Mouse (Mus musculus) inflammation-experienced regulatory T-cells, adult 6 months (primary cell): ENCODE measurements around the gene Nav2. TPM values are rescaled to one million over a fixed set of nuclear protein-coding genes. Genes with fewer than 3 reads are reported as not detected.

Experiments
- ATAC-seq: one replicate; pipeline ENCODE4 v1.8.0; 2017
- polyA plus RNA-seq, 3 experiments: library from polyadenylated mRNA; unstranded; fragments of 100-300 nt; shearing (Covaris generic); gene quantifications; one replicate each; pipeline ENCODE4 v1.2.1; 2017

Gene Nav2
- polyA plus RNA-seq, 3 experiments from 2014 or later: 27.1 to 51.3 (median 35.8) TPM

DNA sequence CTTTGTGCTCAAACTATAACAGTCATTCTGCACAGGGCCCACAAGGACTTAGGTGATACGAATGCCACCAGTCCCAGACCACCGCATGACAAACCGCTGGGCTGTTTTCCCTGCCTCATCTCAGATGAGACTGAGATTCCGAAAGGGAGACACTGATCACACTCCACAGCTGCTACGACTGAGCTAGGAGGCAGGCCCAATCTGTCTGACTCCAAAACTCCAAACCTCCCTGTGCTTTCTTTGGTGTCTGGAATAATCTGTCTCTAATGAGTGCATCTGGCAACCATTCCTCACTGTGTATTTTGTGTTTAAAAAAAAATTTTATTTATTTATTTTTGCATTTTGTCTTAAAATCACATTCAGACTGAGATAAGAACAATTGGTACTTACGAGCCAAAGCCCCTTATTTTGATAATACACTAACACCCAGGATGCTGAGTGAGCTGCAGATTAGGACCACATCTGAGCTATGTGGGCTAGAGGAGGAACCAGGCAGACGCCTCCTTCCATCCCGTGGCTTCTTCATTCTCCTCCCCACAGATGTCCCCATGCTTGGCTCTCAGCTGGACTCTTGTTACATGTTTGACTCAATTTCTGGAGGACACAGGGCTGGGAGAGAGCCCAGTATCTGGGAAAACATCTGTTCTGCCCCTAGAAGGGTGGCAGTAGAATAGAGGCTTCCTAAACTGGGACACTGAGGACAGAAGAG, 149.9 kb downstream of the Nav2 start:
- ATAC-seq: no peak

DNA sequence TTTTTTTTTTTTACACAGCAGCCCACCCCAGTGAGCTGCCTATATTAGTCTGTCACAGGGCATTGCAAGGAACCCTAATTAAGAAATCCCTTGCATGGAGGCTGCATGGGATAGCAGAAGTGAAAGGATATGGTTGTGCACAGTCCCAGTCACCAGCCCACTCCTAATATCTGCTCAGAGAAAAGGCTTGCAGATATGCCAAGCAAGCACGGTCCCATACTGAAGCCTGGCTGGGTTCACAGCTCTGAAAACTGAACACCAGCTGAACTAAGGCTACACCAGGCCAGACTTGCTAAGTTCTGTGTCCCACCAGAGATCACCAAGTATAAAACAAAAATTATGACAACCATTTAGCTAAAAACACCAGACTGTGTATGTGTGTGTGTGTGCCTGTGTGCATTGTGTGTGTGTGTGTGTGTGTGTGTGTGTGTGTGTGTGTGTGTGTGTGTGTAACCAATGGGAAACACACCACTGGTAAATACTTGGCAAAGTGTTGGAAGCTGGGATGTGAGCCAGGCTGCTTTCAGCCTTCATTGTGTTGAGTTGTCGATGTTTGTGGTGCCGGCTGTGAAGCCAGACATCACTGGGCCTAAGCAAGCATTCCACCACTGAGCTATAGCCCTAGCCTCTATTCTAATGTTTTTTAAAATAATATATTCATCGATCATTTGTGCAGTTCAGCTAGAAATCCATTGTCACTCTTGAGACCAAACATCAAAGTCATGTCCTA, 156.4 kb downstream of the Nav2 start:
- no peak for ATAC-seq

DNA sequence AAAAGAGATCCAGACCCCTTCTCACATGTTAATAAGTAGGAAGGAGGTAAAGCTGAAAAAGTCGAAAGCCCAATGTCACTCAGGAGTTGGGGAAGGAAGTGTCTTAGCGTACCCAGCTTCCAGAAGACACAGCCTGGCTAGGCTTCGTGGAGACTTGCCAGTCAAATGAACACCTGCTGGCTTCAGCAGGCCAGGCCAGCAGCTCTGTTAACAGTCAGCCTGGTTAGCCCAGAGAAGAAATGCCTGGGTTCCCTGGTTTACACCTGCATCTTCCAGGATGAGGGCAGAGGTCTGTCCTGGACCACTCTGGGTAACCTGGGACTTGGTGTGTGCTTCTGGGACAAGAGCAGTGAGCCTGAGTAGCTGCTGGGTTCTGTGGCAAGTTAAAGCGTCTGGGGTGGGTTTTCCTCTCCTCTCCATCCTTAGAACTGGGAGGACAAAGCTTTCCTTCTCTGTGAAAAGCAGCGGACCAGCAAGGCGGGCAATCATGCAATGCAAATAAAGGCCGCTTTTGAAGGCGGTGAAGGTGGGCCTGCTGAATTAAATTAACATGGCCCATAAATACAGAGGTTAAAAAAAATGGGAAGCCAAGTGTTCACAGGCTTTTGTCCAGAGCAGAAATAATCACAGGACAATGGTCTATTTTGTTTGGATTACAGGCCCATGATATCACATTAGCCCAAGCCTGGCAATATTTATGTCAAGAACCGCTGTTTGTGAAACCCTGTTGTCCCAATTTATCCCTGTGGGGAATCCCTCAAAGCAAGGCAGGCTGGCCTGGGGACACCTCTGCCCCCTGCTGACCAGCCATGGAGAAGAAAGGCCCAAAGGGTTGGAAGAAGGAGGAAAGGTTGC, 157.3 kb downstream of the Nav2 start:
- no peak for ATAC-seq

DNA sequence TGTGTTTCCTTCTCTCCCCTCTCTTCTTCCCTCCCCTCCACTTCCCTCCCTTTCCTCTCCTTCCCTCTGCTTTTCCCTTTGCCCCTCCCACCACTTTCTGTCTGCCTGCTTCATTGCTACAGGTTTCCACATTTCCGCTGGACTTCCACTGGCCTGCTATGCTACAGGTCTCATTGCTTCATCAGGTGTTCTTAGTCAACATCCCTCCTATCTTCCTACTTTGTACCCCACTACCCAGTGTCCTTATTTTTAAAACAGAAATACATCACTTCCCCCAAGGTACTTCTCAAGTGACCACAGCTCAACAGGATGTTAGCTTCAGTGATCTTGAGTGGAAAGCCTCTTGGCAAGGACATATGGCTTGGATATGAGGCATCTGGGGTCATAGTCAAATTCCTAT, 158.3 kb downstream of the Nav2 start:
- ATAC-seq: no peak

DNA sequence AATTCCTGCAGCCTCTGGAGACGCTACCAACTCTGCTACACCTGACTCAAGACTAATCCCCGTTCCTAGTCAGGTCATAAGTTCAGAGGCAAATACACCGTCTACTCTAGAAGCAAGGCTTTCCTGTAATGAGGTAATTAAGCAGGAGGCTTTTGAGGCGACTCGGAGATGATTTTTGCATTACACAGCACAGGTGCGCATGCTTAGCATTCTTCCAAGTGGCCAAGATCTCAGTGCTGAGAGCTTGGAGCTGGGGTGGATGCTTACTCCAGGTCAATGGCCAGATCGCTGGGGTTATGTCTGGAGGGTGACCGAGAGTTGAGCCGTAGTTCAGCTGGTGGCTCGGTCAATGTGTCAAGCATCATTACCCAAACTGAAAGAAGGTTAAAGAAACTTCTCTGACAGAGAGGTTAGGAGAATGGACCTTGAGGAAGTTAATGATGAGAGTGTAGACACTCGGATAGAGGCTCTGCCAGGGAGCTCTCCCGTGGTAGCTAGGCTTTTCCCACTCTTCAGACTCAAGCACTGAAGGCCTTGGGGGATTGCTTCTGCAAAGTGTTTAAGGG, 161.0 kb downstream of the Nav2 start:
- no peak for ATAC-seq

DNA sequence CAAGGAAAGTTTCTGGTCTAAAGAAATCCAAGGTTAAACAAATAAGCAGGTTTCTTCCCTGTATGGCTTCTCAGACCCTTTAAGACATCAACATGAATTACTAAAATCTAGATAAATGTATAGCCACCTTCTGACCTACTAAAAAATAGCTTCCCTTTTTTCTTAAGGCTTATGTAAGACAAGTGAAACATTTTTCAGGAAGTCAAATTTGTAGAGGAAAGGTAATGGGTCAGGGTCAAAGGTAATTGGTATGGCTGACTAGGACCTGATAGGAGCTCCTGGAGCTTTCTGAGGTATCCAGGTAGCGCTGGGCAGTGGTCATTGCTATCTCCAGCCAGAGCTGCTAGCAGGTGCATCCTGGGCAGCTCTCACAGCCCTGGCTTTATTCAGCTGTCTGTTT, 162.1 kb downstream of the Nav2 start:
- no peak for ATAC-seq

DNA sequence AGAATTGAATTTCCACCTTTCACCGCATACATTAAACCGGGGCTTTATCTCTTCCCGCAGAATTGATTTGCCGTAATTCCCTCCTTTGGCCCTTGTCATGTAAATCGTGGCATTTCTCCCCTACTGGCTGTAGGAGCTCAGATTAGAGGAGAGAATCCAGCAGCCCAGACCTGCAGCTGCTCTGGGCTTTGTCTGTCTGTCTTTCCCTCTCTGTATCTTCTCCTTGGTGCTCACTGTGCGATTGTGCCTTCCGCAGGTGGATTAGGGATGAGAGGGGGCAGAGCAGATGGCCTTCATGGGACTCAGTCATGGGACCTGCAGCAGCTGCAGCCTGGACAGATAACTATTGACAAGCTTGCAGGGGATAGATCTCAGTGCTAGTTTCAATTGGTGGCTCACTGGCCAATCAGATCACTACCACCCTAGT, 162.6 kb downstream of the Nav2 start:
- no peak for ATAC-seq

DNA sequence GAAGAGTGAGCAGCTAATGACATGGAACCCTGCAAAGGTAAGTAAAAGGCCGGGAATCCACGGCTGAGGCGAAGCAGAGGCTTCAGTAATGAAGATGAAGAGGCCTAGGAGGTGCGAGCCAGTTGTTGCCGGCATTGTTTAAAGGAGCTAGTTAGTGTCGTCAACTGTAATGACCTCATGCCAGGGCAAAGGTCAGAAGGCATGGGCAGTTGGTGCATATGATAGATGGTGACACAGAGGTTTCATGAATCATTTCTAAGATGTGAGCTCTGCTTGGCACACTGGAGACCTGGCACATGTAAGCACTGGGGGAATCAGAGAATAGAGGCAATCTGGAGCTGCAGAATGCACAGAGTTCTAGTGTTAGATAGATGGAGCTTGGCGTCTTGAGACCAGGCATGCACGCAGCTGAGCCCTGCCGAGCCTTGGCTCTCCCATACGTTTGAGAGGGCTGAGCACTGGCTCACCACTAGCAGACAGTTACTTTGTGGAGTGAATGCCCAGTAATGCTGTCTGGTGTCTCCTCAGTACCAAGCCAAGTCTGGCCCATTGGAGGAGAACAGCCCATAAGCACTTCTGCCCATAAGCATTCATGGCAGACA, 166.9 kb downstream of the Nav2 start:
- ATAC-seq: no peak

DNA sequence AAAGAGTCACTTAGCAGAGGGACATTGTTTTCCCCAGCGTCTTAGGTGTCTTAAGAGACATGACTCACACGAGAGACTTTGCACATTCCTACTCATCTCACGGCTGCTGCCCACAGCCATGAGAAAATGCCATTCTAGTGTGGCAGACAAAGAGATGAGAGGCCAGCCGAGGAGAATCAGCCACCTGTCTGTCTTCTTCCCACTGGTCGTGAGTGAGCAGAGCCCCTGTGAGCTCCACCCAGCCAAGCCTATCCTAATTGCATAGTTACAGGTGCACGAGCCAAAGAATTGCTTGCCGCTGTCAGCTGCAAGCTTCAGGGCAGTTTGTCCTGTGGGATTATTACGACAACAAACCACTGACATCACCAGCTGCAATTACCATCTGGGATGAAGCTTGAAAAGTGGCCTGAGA, 167.8 kb downstream of the Nav2 start:
- no peak for ATAC-seq

DNA sequence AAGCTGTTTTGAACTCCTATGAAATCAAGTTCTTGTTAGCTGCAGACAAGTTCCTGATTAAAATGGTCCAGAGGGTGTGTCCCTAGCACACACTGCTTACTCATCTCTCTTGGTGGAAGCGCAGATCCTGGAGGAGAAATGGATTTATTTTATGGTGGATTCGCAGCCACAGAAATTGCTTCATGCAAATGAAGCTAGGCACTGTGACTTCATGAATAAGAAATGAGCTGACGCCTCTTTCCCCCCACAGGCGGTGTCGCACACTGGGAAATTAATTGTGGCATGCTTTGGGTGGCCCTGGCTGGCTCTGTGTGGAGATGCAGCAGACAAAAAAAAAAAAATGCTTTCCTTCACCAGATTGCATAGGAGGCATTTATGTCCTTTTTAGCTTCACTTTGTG, 170.4 kb downstream of the Nav2 start:
- ATAC-seq: no peak

DNA sequence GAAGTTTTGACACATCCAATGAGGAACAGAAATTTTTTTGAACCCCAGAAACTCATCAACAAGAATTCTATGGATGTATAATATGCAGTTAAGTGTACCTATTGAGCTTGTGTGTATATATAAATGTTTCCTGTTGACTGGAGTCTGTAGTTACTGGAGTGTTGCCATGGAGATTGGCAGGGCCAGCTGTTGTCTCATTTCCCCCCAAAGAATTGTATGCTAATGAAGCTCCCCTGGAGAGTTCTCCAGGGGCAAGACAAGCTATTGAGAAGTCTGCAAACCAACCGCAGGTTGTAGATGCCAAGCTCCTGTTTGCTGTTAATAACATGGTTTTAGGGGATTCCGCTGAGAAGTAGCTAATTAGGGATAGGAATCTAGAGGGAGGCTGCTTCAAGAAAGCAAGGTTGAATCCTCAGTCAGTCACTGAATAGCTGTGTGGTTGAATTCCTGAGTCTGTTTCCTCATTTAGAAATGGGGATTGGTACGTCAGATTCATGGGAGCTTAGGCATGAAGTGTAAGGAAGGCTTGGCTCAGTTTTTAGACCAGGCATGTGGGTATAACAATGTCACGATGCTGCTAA, 174.2 kb downstream of the Nav2 start:
- no peak for ATAC-seq

DNA sequence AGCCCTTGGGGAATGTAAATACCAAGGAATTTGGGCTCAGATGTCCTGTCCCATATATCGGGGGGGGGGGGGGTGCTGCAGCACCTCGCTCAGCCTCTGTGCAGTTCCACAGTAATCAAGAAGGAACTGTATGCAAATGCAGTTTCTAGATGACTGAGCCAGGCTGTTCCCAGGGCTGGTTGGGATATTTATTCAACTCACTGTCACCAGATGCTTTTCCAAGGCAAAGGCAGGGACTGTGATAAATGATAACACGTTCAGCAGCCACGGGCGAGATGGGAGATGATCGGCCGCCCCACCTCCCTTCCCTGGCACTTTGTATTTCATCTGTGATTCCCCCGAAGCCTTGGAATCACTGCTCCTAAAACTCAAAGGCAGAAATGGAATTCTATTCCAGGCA, 176.3 kb downstream of the Nav2 start:
- ATAC-seq: no peak

DNA sequence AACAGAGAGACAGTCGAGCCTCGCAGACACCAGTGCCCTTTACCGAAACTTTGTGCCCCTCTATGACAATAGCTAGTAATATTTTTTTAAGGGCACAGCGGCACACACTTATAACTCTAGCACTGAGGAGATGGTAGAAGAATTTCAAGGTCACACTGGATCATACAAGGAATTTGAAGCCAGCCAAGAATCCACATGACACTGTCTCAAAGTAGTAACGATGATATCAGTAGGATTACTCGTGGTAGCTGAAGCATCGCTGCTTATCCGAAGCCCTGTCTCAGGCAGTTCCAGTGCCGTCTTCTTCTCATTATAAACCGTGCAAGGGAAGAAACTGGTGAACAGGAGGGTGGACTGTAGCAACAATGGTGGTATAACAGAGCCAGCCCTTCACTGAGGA, 177.2 kb downstream of the Nav2 start:
- ATAC-seq: no peak

DNA sequence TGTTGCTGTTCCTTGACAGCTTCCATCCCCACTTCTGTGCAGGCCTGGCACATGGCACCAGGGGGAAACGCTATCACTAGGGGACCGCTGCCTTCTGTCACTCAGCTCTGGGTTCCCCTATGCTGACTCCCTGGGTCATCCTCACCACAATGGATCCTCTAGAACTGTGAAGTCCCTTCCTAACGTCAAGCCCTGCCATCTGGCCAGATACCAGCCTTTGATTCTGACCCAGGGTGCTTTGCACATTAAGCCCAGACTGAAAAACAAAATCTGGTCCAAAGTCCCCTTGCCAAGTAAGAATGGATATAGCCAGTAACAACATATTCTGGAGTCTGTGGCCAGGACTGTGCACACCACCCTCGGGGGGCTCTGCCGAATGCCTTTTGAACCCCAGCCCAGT, 178.6 kb downstream of the Nav2 start:
- no peak for ATAC-seq

DNA sequence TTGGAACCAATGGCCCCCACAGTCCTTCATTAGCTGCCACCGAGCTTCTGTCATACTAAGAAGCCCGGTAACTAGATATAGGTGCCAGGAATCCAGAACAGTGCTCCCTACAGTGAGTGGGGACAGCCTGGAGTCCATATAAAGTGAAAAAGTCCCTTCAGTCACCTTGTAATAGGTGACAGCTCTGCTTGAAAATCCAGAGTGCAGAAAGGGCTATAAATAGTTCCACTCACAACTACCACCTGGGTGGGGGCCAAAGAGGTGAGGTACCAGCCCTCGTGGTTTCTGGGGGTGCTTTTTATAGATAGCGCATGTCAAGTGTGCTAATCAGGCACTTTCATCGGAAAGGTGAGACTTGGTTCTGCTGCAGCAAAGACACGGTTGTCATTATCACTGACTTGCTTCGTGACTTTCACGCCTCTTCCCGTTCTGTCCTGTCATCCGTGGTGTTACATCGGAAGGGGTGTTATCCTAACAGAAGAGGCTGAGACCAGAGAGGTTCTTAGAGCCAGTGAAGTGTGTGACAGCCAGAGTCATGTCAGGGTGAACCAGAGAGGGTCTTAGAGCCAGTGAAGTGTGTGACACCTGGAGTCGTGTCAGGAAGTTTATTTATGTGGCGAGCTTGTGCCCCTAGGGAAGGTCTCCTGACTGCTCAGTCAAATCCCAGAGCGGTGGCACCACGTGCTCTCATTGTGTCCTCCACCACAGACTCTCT, 179.8 kb downstream of the Nav2 start:
- no peak for ATAC-seq

DNA sequence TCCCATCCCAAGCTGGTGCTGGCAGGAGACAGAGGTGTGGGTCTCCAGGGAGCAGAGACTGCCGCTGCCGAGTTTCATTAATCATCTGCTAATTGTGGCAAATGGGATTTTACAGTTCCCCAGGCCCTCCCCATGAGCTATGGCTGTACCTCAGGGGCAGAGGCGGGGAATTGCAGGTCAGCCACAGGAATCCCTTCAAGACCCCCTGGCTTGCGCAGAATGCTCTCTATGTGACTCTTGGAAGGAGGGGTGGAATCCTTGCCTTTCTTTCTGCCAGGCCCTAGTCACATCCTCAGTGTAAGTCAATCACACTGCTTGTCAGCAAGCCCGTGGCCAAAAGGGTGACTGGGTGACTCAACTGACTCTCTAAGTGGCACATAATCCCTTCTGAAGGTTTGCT, 182.9 kb downstream of the Nav2 start:
- ATAC-seq: no peak

DNA sequence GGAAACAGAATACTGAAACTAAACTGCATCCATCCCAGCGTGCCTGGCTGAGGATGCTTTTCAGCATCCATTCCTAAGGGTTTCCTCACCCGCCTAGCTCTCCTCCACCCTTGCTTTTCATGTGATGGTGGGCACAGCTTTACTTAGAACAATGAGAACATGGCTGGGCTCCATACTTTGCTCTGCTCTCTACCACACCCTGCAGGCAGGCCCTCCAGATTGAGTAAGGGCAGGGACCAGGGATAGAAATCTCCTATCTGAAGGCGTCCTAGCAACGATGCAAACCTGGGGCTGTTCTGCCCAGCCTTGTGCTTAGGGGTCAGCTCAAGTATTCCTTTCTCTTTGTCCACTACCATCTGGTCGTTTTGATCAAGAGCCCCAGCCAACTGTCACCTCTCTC, 183.4 kb downstream of the Nav2 start:
- no peak for ATAC-seq

DNA sequence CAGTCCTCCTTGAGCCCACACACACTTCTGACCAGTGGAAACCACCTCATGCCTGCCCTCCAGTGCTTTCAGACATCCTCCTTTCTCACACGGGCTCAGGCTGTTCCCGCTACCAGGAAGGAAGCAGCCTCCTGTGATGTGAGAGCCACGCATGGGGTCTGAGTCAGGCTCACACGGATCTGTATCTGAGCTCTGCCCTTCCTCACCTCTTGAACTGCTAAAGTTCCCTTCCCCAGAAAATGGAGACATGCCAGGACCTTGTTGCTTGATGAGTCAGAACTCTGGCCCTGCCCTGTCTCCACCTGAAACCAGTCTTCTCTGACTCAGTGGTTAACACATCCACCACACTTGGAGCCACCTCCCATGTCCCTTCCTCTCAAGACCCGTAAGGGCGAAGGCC, 185.1 kb downstream of the Nav2 start:
- ATAC-seq: no peak

DNA sequence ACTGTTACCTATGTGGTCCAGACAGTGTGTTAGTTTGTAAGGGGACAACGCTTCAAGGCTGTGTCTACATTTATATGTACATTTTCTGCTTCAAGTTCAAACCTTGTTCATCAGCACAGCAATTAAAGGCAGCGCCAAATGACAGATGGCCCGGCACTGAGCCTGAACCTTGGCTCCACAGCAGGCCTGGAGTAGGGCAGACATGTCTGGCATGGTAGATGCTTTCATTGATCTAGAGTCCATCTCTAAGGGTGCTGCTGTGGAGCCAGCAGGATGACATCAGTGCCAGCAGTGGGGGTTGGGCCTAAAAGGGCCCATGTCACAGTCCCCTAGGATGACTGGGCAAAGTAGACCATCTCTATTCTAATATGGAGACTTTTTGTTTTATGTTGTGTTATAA, 186.0 kb downstream of the Nav2 start:
- no peak for ATAC-seq

DNA sequence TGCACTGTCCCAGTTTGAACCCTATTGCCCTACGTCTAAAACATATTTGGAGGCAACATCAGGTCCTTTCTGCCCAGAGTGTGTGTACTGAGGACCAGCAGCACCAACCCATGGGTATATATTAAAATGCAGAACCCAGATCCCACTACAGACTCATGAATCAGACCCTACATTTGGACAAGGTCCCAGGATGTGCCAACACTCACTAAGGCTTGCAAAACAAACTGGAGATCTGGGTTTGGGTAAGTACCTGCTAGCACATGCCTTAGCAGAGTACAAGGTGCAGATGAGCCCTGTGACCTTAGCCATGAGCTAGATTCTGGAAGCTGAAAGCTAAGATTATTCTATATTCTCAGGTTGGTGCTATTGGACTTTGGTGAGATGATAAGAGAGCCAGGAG, 192.8 kb downstream of the Nav2 start:
- ATAC-seq: no peak

DNA sequence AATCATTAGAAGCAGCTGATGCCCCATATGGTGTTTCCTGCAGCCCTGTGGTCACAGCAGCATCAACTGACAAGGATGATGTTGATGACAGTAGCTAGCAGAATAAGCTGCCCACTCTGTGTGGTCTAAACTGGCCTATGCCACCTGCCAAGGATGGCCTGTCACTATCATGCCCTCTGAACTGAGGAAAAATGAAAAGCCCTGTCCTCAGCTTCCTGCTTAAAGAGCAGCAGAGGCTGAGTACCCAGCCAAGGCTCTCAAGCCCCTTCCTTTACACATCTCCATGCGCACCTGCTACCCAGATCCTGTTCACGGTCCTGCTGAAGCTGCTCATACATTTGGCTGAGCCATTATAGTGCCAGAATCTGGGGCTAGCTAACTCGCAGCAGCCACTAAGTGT, 193.7 kb downstream of the Nav2 start:
- no peak for ATAC-seq

DNA sequence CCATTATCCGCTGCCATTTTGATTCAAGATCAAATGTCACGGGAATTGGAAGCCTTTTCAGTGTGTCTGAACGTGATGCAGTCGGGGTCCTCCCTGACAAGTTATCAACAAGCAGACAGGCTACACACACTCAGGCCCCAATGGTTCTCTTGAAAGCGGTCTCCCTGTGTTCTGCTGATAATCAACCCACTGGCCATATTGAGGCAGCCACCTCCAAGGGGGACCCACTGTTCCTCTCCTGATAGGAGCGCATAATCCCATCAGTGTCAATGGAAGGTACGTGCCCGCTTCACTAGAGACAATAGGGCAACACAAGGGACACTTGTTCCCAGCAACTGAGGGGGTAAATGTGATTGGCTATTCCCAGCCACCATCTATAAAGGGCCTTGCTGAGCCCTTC, 195.9 kb downstream of the Nav2 start:
- no peak for ATAC-seq
